Mouse (Mus musculus) CH12F3 (cell line): Measurements from ENCODE around the gene Mobp.

Source experiments
- in situ Hi-C: fragments of 300-500 bp; cut with MboI; formaldehyde crosslinking; loops from 2 replicates; pipeline ENCODE4 v1.14.3; 2020; ENCODE audit warnings: low sequenced_read_pairs

Gene Mobp

DNA sequence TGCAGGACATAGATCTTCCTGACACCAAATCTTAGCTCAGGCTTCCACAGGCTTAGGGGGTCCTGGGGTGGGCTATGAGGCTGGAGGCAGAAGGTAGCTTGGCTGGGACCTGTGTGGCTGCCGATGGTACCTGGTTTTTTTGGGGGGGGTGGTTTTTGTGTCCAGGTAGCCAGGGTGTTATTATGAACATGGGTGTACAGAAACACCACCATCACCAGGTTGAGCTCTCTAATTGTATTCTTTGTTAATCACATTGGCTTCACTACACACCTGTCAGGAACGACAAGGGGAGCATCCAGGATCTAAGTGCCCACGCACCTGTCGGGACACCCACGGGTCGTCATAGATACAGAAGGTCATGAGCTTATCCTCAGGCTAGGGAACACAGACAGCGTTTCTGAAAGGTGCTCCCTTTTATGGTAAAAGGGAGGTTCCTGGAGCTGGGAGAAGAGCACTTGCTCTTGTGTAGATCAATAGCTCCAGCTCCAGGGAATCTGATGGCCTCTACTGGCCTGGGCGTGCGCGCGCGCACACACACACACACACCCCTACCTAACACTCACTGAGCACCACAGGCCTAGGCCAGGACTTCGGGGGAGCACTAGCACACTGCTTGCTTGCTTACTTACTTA lies 14.9 kb upstream of the Mobp start:
- in situ Hi-C loops = no loop called here

- in situ Hi-C loops = no loop called here
These were observed 14.1 kb upstream of the Mobp start for GRCm38 (mm10) chr9:120135454-120135853.

DNA sequence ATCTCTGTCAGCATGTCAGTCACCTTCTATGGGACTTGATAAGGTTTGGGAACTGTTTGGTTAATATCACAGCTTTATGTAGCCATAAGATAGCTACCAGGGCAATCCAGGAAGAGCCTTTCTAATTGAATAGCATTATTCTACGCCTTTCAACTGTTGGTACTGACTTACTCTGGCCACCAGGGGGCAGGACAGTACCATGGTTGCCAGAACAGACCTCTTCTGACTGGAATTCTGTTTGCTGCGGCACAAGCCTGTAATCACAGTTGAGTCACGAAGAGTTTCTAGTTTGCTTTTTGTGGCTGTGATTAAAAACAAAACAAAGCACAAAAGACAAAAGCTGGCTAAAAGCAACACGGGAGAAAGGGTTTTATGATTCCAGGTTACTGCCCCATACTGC lies 8.9 kb upstream of the Mobp start:
- in situ Hi-C loops = no loop called here

DNA sequence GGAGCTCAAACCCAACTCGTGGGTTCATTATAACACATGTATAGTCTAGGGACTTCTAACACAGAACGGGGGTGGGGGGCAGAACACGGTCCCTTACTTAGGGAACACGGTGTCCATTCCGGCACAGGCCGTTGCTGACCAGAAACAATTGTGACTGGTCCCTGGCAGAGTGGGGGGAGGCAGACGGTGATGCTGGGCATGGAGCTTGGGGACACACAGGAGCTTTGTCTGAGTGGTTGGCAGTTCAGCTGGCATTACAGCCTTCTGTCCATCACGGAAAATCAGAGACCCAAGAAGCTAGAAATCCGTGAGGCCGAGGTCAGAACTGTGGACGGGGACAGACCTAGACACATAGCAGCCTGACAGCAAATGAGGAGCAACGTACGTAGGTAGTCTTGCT lies 5.0 kb upstream of the Mobp start:
- in situ Hi-C loops = no loop called here

DNA sequence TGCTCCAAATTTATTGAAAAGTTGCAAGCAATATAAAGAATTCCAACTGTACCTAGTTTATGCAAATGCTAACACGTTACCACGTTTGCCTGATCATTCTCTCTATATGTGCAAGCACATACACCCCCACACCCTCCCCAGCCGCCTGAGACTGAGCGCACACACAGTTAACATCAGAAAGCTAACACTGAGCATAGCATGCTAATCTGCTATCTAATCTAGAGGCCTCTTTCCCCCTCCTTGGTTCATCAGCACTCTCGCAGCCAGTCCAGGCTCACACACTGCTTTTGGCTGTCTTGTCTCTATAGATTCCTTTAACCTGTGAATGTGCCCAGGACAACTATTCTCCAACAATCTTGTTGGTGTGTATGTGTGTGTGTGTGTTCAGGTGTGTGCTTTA lies 1.6 kb downstream of the Mobp start:
- in situ Hi-C loops = no loop called here

GRCm38 (mm10) chr9:120151906-120152399 lies 2.4 kb downstream of the Mobp start:
- in situ Hi-C loops = no loop called here

- in situ Hi-C loops = no loop called here
These were observed 8.5 kb downstream of the Mobp start for GRCm38 (mm10) chr9:120158047-120158446.

DNA sequence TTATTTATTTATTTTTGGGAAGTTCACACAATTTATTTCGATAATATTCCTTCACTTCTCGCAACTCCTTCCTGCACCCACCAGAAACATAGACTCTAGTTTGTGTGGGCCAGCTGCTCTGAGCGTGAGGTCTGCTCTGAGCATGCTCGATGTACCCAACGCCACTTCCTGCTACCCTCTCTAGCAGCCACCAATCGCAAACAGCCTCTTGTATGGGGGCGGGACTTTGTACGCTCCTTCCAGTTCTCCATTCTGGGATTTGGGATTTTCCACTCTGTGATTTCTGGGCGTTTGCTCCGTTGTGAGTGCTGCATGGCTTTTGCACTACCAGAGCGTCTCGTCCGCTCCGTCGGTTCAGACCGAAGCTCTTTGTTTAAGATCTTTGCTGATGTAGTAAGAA lies 14.4 kb downstream of the Mobp start:
- in situ Hi-C loops = no loop called here

- in situ Hi-C loops = no loop called here
These were observed 18.3 kb downstream of the Mobp start for GRCm38 (mm10) chr9:120167826-120168225.

GRCm38 (mm10) chr9:120171295-120171694 lies 21.8 kb downstream of the Mobp start:
- in situ Hi-C loops = no loop called here

- in situ Hi-C loops = no loop called here
These were observed 25.1 kb downstream of the Mobp start for GRCm38 (mm10) chr9:120174436-120175137.

- in situ Hi-C loops = no loop called here
These were observed 29.3 kb downstream of the Mobp start for GRCm38 (mm10) chr9:120178813-120179212.

DNA sequence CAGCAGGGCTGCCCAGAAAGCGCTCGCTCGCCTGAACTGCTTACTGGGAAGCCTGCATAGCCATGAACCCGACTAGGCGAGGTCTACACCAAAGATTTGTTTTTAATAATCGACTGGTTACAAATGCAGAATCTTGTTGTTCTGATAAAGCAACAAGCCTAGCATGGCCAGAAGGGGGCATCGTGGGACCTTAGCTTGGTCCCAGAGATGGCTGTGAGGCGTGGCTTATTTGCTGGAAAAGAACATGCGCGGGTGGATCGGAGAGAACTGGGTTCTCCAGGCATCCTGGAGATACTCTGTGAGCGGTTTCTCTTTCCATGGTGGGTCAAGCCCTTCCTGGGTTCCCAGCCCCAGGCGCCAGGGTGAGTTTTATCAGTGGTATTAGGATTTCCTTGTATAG lies 35.0 kb downstream of the Mobp start:
- in situ Hi-C loops = no loop called here

- in situ Hi-C loops = no loop called here
These were observed 37.3 kb downstream of the Mobp start for GRCm38 (mm10) chr9:120186856-120187255.

DNA sequence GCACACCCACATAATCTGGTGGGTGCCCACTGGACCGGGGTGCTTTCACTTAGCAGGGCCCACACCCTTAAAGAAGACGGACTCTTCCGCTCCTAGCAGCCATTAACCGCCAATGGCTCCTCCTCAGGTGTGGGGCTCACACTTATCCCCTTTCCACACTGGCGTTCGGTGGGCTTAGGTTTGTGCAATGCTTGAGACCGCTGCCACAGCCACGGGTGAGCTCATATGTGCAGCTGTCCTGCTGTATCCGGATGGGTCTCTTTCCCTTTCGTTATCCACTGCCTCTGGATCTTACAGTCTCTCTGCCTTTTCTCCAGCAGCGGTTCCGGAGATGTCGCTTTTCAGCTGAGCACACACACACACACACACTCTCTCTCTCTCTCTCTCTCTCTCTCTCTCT lies 41.4 kb downstream of the Mobp start:
- in situ Hi-C loops = no loop called here

- in situ Hi-C loops = no loop called here
These were observed 42.0 kb downstream of the Mobp start for GRCm38 (mm10) chr9:120191362-120192098.

GRCm38 (mm10) chr9:120192742-120193141 lies 43.2 kb downstream of the Mobp start:
- in situ Hi-C loops = no loop called here

- in situ Hi-C loops = no loop called here
These were observed 51.4 kb downstream of the Mobp start for GRCm38 (mm10) chr9:120200873-120201272.

- in situ Hi-C loops = no loop called here
These were observed 52.2 kb downstream of the Mobp start for GRCm38 (mm10) chr9:120201743-120202142.

DNA sequence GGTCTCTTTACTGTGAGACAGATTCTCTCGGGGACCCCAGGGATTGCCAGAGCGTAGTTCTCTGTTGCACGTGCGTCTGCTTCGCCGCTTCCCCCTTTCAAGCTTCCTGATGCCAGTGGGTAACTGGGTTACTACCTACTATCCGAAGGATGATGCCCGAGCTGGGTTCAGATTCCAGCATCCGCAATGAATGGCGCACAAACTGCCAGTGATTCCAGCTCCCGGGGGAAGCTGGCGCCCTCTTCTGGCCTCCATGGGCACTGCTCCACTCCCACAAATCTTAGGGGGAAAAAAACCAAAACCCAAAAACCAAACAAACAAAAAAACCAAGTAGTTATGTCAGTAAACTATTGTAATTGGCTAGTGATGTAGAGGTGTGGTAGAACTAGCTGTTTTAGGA lies 53.2 kb downstream of the Mobp start:
- in situ Hi-C loops = no loop called here

DNA sequence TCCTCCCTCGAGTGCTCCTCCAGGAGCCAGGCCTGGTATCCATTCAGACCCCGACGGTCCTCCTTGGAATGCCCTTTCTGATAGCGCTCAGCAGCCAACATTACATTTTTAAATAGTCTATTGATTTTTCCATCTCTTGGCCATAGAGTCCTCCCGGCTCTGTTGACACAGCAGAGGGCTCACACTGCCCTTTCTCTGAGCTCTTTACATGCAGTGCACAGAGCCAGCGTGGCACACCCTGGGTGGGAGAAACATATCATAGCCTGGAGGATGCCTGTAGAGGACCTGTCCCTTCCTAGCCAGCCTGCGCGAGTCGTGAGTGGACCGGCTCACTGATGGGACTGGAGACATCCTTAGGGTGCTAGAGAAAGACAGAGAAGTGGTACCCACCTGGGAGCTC lies 54.4 kb downstream of the Mobp start:
- in situ Hi-C loops = no loop called here

DNA sequence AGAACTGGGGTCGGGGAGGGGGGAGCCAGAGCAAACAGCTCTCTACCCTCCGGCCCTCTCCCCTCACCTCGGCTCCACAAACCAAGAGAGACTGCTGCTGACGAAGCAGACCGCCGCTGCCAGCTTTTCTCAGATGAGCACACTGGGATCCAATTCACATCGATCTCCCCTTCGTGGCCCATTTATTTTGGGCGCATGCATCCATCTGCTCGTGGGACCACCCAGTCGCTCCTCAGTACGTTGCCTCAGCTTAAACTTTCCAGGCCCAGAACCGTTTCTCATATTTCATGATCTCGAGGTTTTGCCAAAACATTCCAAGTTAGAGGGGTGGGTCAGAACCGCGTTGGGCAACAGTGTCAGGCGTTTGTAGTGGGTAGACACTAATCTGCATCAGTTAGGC lies 57.4 kb downstream of the Mobp start:
- in situ Hi-C loops = no loop called here
